Mouse (Mus musculus): ENCODE data around the gene Coa7. TPM values are rescaled to one million over a fixed set of nuclear protein-coding genes. Genes with fewer than 3 reads are reported as not detected.
A peak's percentile ranks its signal among the peaks of the same experiment; 100 is the strongest.
"Not testable (repeated sequence)": the region's sequence is repeated elsewhere in the genome, so short reads cannot be mapped to it uniquely, and the experiment has no call there.

Coa7 gene
- polyA plus RNA-seq, 1 experiment = 17.5 TPM

DNA sequence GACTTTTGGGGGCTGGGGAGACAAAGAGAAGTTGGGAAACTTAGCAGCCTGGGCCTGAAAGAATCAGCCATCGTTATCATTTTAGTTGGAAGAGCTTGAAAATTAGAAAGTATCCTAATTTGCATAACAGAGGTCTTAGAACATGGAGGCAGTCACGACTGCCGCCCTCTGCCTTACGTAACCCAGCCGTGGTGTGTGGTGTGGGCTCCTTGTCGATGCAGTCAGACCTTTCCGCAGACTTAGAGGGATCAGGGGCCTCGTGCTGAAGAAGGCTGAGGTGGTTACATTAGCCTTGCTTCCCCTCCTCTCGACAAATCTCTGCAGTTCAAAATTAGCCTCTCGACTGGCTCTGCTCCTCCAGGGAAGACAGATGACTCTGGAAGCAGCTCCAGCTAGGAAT, 10.9 kb downstream of the Coa7 start:
- Histone ChIP-seq H3K4me1 (ENCODE audit: control insufficient read depth, insufficient read depth, low read length) (peaks cover 3% of the 10 kb centered on the region; the same call in 1 of the 2 replicates), H3K27ac (ENCODE audit: insufficient read depth, low read length) (peak overlapping the region; percentile 39), H3K4me3 (ENCODE audit: insufficient read depth, low read length) (no peak overlapping the region)
- TF ChIP-seq POLR2A (IDR thresholded peaks at IDR 0.05; ENCODE audit: extremely low read depth, insufficient read depth, low read length) = peak; percentile 52; the same call in 1 of the 2 replicates
- TF ChIP-seq CTCF (IDR thresholded peaks at IDR 0.05; ENCODE audit: extremely low read depth, insufficient read depth, low read length) = no peak

GRCm38 (mm10) chr4:108339277-108339690, 11.3 kb downstream of the Coa7 start:
- no peak overlapping the region for H3K4me3 ChIP-seq (ENCODE audit: insufficient read depth, low read length)
- H3K27ac ChIP-seq (ENCODE audit: insufficient read depth, low read length) = peak overlapping the region; percentile 39
- H3K4me1 ChIP-seq (ENCODE audit: control insufficient read depth, insufficient read depth, low read length) = peaks cover 3% of the 10 kb centered on the region; the same call in 1 of the 2 replicates
- no peak for TF ChIP-seq POLR2A (IDR thresholded peaks at IDR 0.05; ENCODE audit: extremely low read depth, insufficient read depth, low read length)
- peak; percentile 73 for TF ChIP-seq CTCF (IDR thresholded peaks at IDR 0.05; ENCODE audit: extremely low read depth, insufficient read depth, low read length)

- no peak overlapping the region for H3K27ac ChIP-seq (ENCODE audit: insufficient read depth, low read length)
- TF ChIP-seq POLR2A (IDR thresholded peaks at IDR 0.05; ENCODE audit: extremely low read depth, insufficient read depth, low read length) = no peak
- TF ChIP-seq CTCF (IDR thresholded peaks at IDR 0.05; ENCODE audit: extremely low read depth, insufficient read depth, low read length) = no peak
Measured at GRCm38 (mm10) chr4:108344631-108345083, 16.7 kb downstream of the Coa7 start.

GRCm38 (mm10) chr4:108345826-108346225, 17.9 kb downstream of the Coa7 start:
- H3K27ac ChIP-seq (ENCODE audit: insufficient read depth, low read length) = no peak overlapping the region
- no peak for TF ChIP-seq CTCF (IDR thresholded peaks at IDR 0.05; ENCODE audit: extremely low read depth, insufficient read depth, low read length)
- no peak for TF ChIP-seq POLR2A (IDR thresholded peaks at IDR 0.05; ENCODE audit: extremely low read depth, insufficient read depth, low read length)
- no peak overlapping the region for H3K4me3 ChIP-seq (ENCODE audit: insufficient read depth, low read length)
- H3K4me1 ChIP-seq (ENCODE audit: control insufficient read depth, insufficient read depth, low read length) = no peaks in the 10 kb centered on the region

More at GRCm38 (mm10) chr4:108344631-108345083, 16.7 kb downstream of the Coa7 start:
- no peaks in the 10 kb centered on the region for H3K4me1 ChIP-seq (ENCODE audit: control insufficient read depth, insufficient read depth, low read length)
- H3K4me3 ChIP-seq (ENCODE audit: insufficient read depth, low read length) = no peak overlapping the region

DNA sequence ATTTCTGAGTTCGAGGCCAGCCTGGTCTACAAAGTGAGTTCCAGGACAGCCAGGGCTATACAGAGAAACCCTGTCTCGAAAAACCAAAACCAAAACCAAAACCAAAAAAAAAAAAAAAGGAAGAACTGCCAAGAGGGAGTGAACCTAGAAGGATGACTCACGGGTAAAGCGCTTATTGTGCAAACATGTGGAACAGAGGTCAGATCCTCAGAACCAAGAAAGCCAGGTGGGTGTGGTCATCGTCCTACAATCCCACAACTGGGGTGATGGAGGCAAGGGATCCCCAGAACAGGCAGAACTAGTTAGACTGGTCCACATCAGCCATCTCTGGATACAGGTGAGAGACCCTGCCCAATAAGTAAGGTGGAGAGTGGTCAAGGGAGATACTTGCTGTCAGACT, 19.2 kb downstream of the Coa7 start:
- no peak overlapping the region for H3K4me3 ChIP-seq (ENCODE audit: insufficient read depth, low read length)
- TF ChIP-seq POLR2A (IDR thresholded peaks at IDR 0.05; ENCODE audit: extremely low read depth, insufficient read depth, low read length) (no peak), CTCF (IDR thresholded peaks at IDR 0.05; ENCODE audit: extremely low read depth, insufficient read depth, low read length) (no peak)
- H3K4me1 ChIP-seq (ENCODE audit: control insufficient read depth, insufficient read depth, low read length) = no peaks in the 10 kb centered on the region
- no peak overlapping the region for H3K27ac ChIP-seq (ENCODE audit: insufficient read depth, low read length)

GRCm38 (mm10) chr4:108348256-108348875, 20.4 kb downstream of the Coa7 start:
- TF ChIP-seq CTCF (IDR thresholded peaks at IDR 0.05; ENCODE audit: extremely low read depth, insufficient read depth, low read length) (no peak), POLR2A (IDR thresholded peaks at IDR 0.05; ENCODE audit: extremely low read depth, insufficient read depth, low read length) (no peak)
- no peaks in the 10 kb centered on the region for H3K4me1 ChIP-seq (ENCODE audit: control insufficient read depth, insufficient read depth, low read length)
- no peak overlapping the region for H3K4me3 ChIP-seq (ENCODE audit: insufficient read depth, low read length)
- H3K27ac ChIP-seq (ENCODE audit: insufficient read depth, low read length) = no peak overlapping the region

GRCm38 (mm10) chr4:108349064-108349463, 21.1 kb downstream of the Coa7 start:
- Histone ChIP-seq H3K27ac (ENCODE audit: insufficient read depth, low read length) (no peak overlapping the region), H3K4me1 (ENCODE audit: control insufficient read depth, insufficient read depth, low read length) (no peaks in the 10 kb centered on the region), H3K4me3 (ENCODE audit: insufficient read depth, low read length) (no peak overlapping the region)
- TF ChIP-seq CTCF (IDR thresholded peaks at IDR 0.05; ENCODE audit: extremely low read depth, insufficient read depth, low read length) = no peak
- no peak for TF ChIP-seq POLR2A (IDR thresholded peaks at IDR 0.05; ENCODE audit: extremely low read depth, insufficient read depth, low read length)

- H3K4me3 ChIP-seq (ENCODE audit: insufficient read depth, low read length) = no peak overlapping the region
- TF ChIP-seq POLR2A (IDR thresholded peaks at IDR 0.05; ENCODE audit: extremely low read depth, insufficient read depth, low read length) (no peak), CTCF (IDR thresholded peaks at IDR 0.05; ENCODE audit: extremely low read depth, insufficient read depth, low read length) (no peak)
- no peak overlapping the region for H3K27ac ChIP-seq (ENCODE audit: insufficient read depth, low read length)
- H3K4me1 ChIP-seq (ENCODE audit: control insufficient read depth, insufficient read depth, low read length) = no peaks in the 10 kb centered on the region
Measured at GRCm38 (mm10) chr4:108349836-108350547, 22.1 kb downstream of the Coa7 start.

GRCm38 (mm10) chr4:108350819-108351218, 22.9 kb downstream of the Coa7 start:
- no peak for TF ChIP-seq CTCF (IDR thresholded peaks at IDR 0.05; ENCODE audit: extremely low read depth, insufficient read depth, low read length)
- no peak for TF ChIP-seq POLR2A (IDR thresholded peaks at IDR 0.05; ENCODE audit: extremely low read depth, insufficient read depth, low read length)
- H3K4me3 ChIP-seq (ENCODE audit: insufficient read depth, low read length) = no peak overlapping the region
- no peak overlapping the region for H3K27ac ChIP-seq (ENCODE audit: insufficient read depth, low read length)
- H3K4me1 ChIP-seq (ENCODE audit: control insufficient read depth, insufficient read depth, low read length) = no peaks in the 10 kb centered on the region

DNA sequence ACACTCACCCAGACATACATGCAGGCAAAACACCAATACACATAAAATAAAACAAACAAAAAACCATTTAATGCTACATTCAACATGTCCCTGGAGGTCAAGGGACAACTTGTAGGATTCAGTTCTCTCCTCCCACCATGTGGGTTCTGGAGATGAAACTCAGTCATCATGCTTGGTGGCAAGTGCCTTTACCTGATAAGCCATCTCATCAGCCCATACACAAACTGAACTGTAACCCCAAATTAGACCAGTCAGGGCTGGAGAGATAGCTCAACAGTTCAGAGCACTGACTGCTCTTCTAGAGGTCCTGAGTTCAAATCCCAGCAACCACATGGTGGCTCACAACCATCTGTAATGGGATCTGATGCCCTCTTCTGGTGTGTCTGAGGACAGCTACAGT, 25.7 kb downstream of the Coa7 start:
- not testable (repeated sequence) for H3K27ac ChIP-seq (ENCODE audit: insufficient read depth, low read length); H3K4me3 ChIP-seq (ENCODE audit: insufficient read depth, low read length); H3K4me1 ChIP-seq (ENCODE audit: control insufficient read depth, insufficient read depth, low read length)

Data from cortical plate, adult 2 months (tissue).